Mouse (Mus musculus): ENCODE results near the gene Cfap43. TPM values are rescaled to one million over a fixed set of nuclear protein-coding genes. Genes with fewer than 3 reads are reported as not detected.

Cfap43 gene
- polyA plus RNA-seq, 1 experiment, result 0.02 TPM

DNA sequence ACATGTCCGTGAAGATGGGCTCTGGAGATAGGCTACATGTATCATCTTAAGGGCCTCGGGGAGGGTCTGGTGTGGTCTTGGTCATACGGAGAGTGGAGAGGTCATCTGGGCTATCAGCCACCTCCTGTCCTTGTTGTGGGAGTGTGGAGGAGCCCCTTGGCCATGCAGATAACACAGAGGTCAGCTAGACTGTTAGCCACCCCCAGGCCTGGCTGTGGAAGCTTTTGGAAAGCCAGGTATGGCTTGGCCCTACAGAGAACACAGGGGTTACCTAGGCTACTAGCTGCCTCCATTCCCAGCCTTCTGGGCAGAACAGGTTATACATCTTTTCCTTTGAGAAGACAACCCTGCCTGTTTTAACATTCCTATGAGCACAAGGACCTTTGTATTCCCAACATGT, 56.5 kb downstream of the Cfap43 start:
- no peak overlapping the region for H3K4me2 ChIP-seq (ENCODE audit: low read depth)
- no peaks in the 10 kb centered on the region for H3K27me3 ChIP-seq (ENCODE audit: control insufficient read depth, insufficient read depth, insufficient read length)
- H3K36me3 ChIP-seq (ENCODE audit: control insufficient read depth, insufficient read depth), result peaks cover 36% of the 10 kb centered on the region
- no peak overlapping the region for H3K4me3 ChIP-seq
- no peaks in the 10 kb centered on the region for H3K79me2 ChIP-seq (ENCODE audit: control insufficient read depth, insufficient read depth)
- TF ChIP-seq CEBPB (IDR thresholded peaks at IDR 0.05; ENCODE audit: insufficient read depth, poor library complexity, severe bottlenecking) (no peak), POLR2A (IDR thresholded peaks at IDR 0.05; ENCODE audit: insufficient read length, low read depth) (no peak), E2F4 (IDR thresholded peaks at IDR 0.05; ENCODE audit: insufficient read depth) (no peak), TCF12 (IDR thresholded peaks at IDR 0.05; ENCODE audit: insufficient read depth, poor library complexity, severe bottlenecking) (no peak), TCF3 (IDR thresholded peaks at IDR 0.05; ENCODE audit: insufficient read length, low read depth) (no peak), SRF (IDR thresholded peaks at IDR 0.05; ENCODE audit: control insufficient read depth, insufficient read length, low read depth) (no peak), MAX (IDR thresholded peaks at IDR 0.05; ENCODE audit: low read depth) (no peak), USF1 (IDR thresholded peaks at IDR 0.05; ENCODE audit: low read depth) (no peak), POLR2AphosphoS2 (IDR thresholded peaks at IDR 0.05; ENCODE audit: insufficient read length, low read depth) (no peak), REST (IDR thresholded peaks at IDR 0.05; ENCODE audit: insufficient read depth, insufficient read length) (no peak), MYOG (IDR thresholded peaks at IDR 0.05; ENCODE audit: control insufficient read depth in 1 of 3, insufficient read depth in 1 of 3, insufficient read length in 2 of 3, low read depth in 2 of 3) (no peak), MYOD1 (IDR thresholded peaks at IDR 0.05; ENCODE audit: control insufficient read depth in 1 of 3, insufficient read length in 2 of 3, low read depth in 2 of 3) (no peak)
- no peak overlapping the region for H3ac ChIP-seq (ENCODE audit: control insufficient read depth, insufficient read length)

DNA sequence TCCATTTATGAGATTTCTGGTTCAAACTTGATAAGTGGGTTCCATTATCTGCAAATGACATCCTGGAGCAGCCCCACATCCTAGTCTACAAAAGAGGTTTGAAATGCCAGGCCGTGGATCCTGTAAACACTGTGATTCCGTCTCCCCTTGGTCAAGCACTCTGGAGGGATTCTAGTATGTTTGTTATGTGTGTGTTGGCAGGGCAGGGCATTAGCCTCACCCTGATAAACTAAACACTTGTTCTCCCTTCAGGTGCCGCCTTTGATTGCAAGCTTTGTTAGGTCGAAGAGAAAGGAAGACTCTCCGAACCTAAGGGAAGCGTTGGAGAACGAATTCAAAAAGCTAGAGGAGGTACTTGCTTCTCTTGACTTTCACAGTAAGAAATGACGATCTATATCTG, 59.9 kb downstream of the Cfap43 start:
- Histone ChIP-seq H3K27me3 (ENCODE audit: control insufficient read depth, insufficient read depth, insufficient read length) (no peaks in the 10 kb centered on the region), H3K4me3 (no peak overlapping the region), H3K79me2 (ENCODE audit: control insufficient read depth, insufficient read depth) (peaks cover 16% of the 10 kb centered on the region), H3ac (ENCODE audit: control insufficient read depth, insufficient read length) (no peak overlapping the region), H3K36me3 (ENCODE audit: control insufficient read depth, insufficient read depth) (peaks cover 37% of the 10 kb centered on the region), H3K4me2 (ENCODE audit: low read depth) (no peak overlapping the region)
- no peak for TF ChIP-seq SRF (IDR thresholded peaks at IDR 0.05; ENCODE audit: control insufficient read depth, insufficient read length, low read depth)
- TF ChIP-seq POLR2AphosphoS2 (IDR thresholded peaks at IDR 0.05; ENCODE audit: insufficient read length, low read depth), result no peak
- no peak for TF ChIP-seq REST (IDR thresholded peaks at IDR 0.05; ENCODE audit: insufficient read depth, insufficient read length)
- no peak for TF ChIP-seq MAX (IDR thresholded peaks at IDR 0.05; ENCODE audit: low read depth)
- TF ChIP-seq CEBPB (IDR thresholded peaks at IDR 0.05; ENCODE audit: insufficient read depth, poor library complexity, severe bottlenecking), result no peak

DNA sequence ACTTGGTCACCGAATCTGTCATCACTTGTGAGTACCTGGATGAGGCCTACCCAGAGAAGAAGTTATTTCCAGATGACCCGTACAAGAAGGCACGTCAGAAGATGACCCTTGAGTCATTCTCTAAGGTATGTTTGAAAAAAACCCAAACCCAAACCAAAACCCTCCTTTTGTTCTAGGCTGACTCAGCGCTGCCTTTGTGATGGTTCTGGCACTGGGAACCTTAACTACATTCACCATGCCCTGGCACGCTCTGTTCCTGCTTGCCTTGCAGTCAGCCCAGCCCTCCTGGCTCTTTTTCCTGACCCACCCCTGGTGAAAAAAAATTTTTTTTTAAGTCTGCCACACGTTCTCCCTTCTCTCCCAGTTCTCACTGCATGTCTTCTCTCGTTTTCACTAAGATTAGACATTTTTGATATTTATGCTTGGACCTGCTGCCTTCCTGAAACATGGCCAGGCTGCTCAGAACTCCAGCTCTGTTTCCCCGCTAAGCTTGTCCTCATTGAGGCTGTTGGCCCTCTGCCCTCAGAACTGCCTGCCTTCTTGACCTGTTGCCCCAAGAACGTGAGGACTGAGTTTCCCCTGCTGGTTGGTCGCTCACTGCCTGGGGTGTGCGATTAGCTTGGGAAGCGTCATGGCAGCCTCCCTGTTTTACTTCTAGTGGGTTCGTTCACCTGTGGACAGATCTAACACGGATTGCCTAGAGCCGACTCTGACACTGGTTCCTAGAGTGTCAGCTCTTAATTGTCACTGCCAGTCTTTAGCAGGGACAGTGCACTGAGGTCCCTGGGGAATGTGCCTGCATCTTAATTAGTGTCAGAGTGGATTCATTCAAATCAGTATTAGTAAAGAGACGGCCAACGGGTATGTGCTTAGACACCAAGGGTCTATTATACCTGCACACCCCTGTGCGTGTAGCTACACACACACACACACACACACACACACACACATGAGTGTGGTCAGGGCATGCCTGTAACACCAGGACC, 60.8 kb downstream of the Cfap43 start:
- H3K4me3 ChIP-seq, result no peak overlapping the region
- no peak overlapping the region for H3ac ChIP-seq (ENCODE audit: control insufficient read depth, insufficient read length)
- H3K27me3 ChIP-seq (ENCODE audit: control insufficient read depth, insufficient read depth, insufficient read length), result no peaks in the 10 kb centered on the region
- no peak overlapping the region for H3K4me2 ChIP-seq (ENCODE audit: low read depth)
- no peak for TF ChIP-seq SRF (IDR thresholded peaks at IDR 0.05; ENCODE audit: control insufficient read depth, insufficient read length, low read depth)
- TF ChIP-seq MYOG (IDR thresholded peaks at IDR 0.05; ENCODE audit: control insufficient read depth in 1 of 3, insufficient read depth in 1 of 3, insufficient read length in 2 of 3, low read depth in 2 of 3), result no peak
- no peak for TF ChIP-seq POLR2AphosphoS2 (IDR thresholded peaks at IDR 0.05; ENCODE audit: insufficient read length, low read depth)
- no peak for TF ChIP-seq MAX (IDR thresholded peaks at IDR 0.05; ENCODE audit: low read depth)
- TF ChIP-seq USF1 (IDR thresholded peaks at IDR 0.05; ENCODE audit: low read depth), result no peak
- no peak for TF ChIP-seq REST (IDR thresholded peaks at IDR 0.05; ENCODE audit: insufficient read depth, insufficient read length)
- no peak for TF ChIP-seq TCF12 (IDR thresholded peaks at IDR 0.05; ENCODE audit: insufficient read depth, poor library complexity, severe bottlenecking)
- TF ChIP-seq TCF3 (IDR thresholded peaks at IDR 0.05; ENCODE audit: insufficient read length, low read depth), result no peak
- H3K36me3 ChIP-seq (ENCODE audit: control insufficient read depth, insufficient read depth), result peaks cover 30% of the 10 kb centered on the region
- H3K79me2 ChIP-seq (ENCODE audit: control insufficient read depth, insufficient read depth), result peaks cover 16% of the 10 kb centered on the region

DNA sequence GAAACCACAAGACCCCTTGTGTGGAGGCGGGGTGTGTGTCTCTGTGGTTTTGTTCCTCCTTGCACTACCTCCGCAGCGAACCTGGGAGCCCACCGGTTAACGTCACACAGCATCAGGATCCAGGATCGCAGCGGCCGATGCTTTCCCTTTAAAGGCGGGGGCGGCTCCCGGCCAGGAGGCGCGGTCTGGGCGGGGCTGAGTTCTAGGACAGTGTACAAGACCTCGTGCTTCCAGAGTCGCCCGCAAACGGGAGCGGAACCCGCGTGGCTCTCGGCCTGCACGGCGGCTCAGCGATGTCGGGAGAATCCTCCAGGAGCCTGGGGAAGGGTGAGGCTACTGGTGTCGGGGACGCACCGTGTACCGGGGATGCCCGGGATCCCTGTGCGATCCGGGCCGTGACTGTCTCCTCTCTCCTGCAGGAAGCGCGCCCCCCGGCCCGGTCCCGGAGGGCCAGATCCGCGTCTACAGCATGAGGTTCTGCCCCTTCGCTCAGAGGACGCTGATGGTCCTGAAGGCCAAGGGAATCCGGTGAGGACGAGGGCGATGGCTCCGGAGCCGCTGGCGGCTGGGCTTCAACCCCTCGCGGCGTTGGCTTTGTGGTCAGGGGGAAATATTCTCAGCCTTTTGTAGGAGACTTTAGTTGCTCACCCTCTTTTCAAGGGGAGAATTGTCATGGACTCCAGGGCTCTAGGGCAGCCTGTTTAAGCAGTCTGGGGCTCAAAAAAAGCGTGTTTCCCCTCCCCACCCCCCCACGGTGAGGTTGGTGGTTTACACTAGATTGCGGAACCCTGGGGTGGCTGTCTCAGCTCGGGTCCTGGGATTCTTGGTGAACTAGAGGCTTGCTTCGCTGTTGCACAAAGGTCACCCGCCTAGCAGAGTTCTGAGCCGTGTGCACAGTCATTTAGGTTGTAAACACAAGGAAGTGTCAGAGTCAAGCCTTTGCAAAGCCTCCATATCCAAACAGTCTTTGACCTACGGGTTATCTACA, 64.0 kb downstream of the Cfap43 start, which contains the start of gene Gsto1:
Gene Gsto1 (plus strand): TSS at position 175 of the 988 bp plus-strand sequence.
- Histone ChIP-seq H3K4me3 (peak within 1 kb of the TSS; percentile 68), H3K79me2 (ENCODE audit: control insufficient read depth, insufficient read depth) (peaks cover 16% of the 10 kb centered on the region), H3K27me3 (ENCODE audit: control insufficient read depth, insufficient read depth, insufficient read length) (no peaks in the 10 kb centered on the region), H3K4me2 (ENCODE audit: low read depth) (peak within 1 kb of the TSS; percentile 92), H3K36me3 (ENCODE audit: control insufficient read depth, insufficient read depth) (peaks cover 19% of the 10 kb centered on the region), H3ac (ENCODE audit: control insufficient read depth, insufficient read length) (peak within 1 kb of the TSS; percentile 29)
- TF ChIP-seq TCF12 (IDR thresholded peaks at IDR 0.05; ENCODE audit: insufficient read depth, poor library complexity, severe bottlenecking) (no peak), CEBPB (IDR thresholded peaks at IDR 0.05; ENCODE audit: insufficient read depth, poor library complexity, severe bottlenecking) (0 out of 2 replicates have a peak, but pooled peaks have one; percentile 18), MAX (IDR thresholded peaks at IDR 0.05; ENCODE audit: low read depth) (no peak), POLR2AphosphoS2 (IDR thresholded peaks at IDR 0.05; ENCODE audit: insufficient read length, low read depth) (peak; percentile 98), POLR2A (IDR thresholded peaks at IDR 0.05; ENCODE audit: insufficient read length, low read depth) (peak; percentile 98)
